Mouse (Mus musculus): ENCODE measurements around the gene Prss22. TPM values are rescaled to one million over a fixed set of nuclear protein-coding genes. Genes with fewer than 3 reads are reported as not detected.

Gene Prss22
- total and polyA plus RNA-seq, 3 experiments, result not detected

- Histone ChIP-seq H3K79me2 (replicated peaks; ENCODE audit: control insufficient read depth, insufficient read depth, low read length) (no peaks in the 10 kb centered on the region), H3K4me3 (no peak within 1 kb of the TSS), H3K9ac (ENCODE audit: low read depth, low read length) (no peak within 1 kb of the TSS), H3K36me3 (ENCODE audit: control insufficient read depth, insufficient read depth, low read length) (no peaks in the 10 kb centered on the region), H3K27me3 (ENCODE audit: control insufficient read depth, insufficient read depth, low read length) (no peaks in the 10 kb centered on the region), H3K27ac (no peak within 1 kb of the TSS), H3K4me1 (ENCODE audit: control insufficient read depth, insufficient read depth, low read length) (no peaks in the 10 kb centered on the region)
- TF ChIP-seq CTCF (IDR thresholded peaks at IDR 0.05), result no peak
- TF ChIP-seq EP300 (IDR thresholded peaks at IDR 0.05; ENCODE audit: insufficient read depth, low read depth, low read length), result no peak
- TF ChIP-seq POLR2A (IDR thresholded peaks at IDR 0.05; ENCODE audit: insufficient read depth, low read depth, low read length), result no peak
- 72% methylated on average over 10 of the region's 10 CpGs for WGBS
- intact Hi-C loops (cut with DNase I), result no loop called here
- DNase-seq, result peak in 1 of 2 experiments; percentile 13
These were observed 17.5 kb downstream of the Prss22 start, which contains the start of gene Prss30 for GRCm38 (mm10) chr17:23980297-23980909. Gene Prss30 (minus strand): TSS chr17:23980566.

DNA sequence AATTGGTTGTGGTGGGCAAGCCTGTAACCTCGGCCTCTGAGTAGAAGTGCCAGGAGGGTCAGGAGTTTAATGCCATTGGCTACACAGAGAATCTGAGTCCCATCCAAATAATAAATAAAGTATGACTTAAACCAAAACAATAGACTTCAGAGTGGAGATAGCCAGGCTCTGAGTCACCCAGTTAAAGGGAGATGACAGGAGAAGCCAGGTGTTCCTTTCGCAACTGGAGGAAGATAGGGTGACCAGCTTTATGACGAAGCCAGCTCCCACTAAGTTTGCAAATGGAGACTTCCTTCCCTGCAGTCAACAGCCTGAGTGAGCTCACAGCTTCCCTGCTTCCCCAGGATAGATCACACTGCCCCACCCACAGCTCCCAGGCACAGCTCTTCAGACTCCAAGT is 18.4 kb downstream of the Prss22 start:
- Histone ChIP-seq H3K27me3 (ENCODE audit: control insufficient read depth, insufficient read depth, low read length) (no peaks in the 10 kb centered on the region), H3K27ac (no peak overlapping the region), H3K79me2 (replicated peaks; ENCODE audit: control insufficient read depth, insufficient read depth, low read length) (no peaks in the 10 kb centered on the region), H3K36me3 (ENCODE audit: control insufficient read depth, insufficient read depth, low read length) (no peaks in the 10 kb centered on the region), H3K9ac (ENCODE audit: low read depth, low read length) (no peak overlapping the region), H3K4me3 (no peak overlapping the region), H3K4me1 (ENCODE audit: control insufficient read depth, insufficient read depth, low read length) (no peaks in the 10 kb centered on the region)
- no peak for DNase-seq
- 53% methylated on average over 3 of the region's 3 CpGs for WGBS
- intact Hi-C loops (cut with DNase I), result no loop called here
- no peak for TF ChIP-seq CTCF (IDR thresholded peaks at IDR 0.05)
- no peak for TF ChIP-seq EP300 (IDR thresholded peaks at IDR 0.05; ENCODE audit: insufficient read depth, low read depth, low read length)
- no peak for TF ChIP-seq POLR2A (IDR thresholded peaks at IDR 0.05; ENCODE audit: insufficient read depth, low read depth, low read length)

DNA sequence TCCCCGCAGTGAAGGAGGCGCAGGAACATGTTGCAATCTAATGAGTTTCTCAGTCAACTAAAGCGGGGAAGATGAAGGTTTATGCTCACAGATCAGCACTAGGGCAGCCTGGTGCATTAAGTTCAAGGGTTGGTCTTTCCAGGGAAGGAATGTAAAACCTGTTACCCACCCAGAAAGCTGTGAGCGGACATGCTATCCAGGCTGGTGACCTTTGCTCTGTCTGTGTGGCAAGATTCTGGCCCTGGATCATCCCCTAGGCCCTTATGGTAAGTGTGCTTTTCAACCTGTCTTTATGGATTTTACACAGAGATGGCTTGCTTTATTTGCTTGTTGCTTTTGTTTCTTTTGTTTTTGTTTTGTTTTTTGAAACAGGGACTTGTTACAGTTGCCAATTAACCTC is 21.2 kb downstream of the Prss22 start:
- Histone ChIP-seq H3K27me3 (ENCODE audit: control insufficient read depth, insufficient read depth, low read length) (no peaks in the 10 kb centered on the region; the same call in 1 of the 2 replicates), H3K4me3 (no peak overlapping the region), H3K79me2 (replicated peaks; ENCODE audit: control insufficient read depth, insufficient read depth, low read length) (no peaks in the 10 kb centered on the region), H3K4me1 (ENCODE audit: control insufficient read depth, insufficient read depth, low read length) (no peaks in the 10 kb centered on the region), H3K27ac (no peak overlapping the region), H3K36me3 (ENCODE audit: control insufficient read depth, insufficient read depth, low read length) (no peaks in the 10 kb centered on the region), H3K9ac (ENCODE audit: low read depth, low read length) (no peak overlapping the region)
- intact Hi-C loops (cut with DNase I), result no loop called here
- no peak for DNase-seq
- 87% methylated on average over 4 of the region's 4 CpGs for WGBS
- TF ChIP-seq EP300 (IDR thresholded peaks at IDR 0.05; ENCODE audit: insufficient read depth, low read depth, low read length), result no peak
- no peak for TF ChIP-seq CTCF (IDR thresholded peaks at IDR 0.05)
- TF ChIP-seq POLR2A (IDR thresholded peaks at IDR 0.05; ENCODE audit: insufficient read depth, low read depth, low read length), result no peak

DNA sequence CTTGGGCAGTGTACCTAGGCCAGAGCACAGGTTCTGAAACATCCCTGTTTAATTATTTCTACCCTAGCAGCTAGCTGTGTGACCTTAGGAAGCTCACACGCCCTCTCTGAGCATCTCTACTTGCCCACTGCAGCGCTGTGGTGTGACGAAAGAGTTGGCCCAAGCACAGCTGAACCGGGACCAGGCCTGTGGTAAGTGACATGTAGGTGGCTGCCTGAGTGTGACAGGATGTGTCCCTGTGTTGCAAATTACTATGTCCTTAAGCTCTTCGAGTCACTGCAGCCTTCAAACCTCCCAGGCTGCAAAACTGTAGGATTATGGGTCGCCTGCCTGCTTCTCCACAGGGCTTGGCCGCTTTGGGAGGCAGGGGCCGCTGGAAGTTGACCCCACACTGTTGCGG is 26.6 kb downstream of the Prss22 start:
- Histone ChIP-seq H3K27ac (no peak overlapping the region), H3K36me3 (ENCODE audit: control insufficient read depth, insufficient read depth, low read length) (no peaks in the 10 kb centered on the region)

DNA sequence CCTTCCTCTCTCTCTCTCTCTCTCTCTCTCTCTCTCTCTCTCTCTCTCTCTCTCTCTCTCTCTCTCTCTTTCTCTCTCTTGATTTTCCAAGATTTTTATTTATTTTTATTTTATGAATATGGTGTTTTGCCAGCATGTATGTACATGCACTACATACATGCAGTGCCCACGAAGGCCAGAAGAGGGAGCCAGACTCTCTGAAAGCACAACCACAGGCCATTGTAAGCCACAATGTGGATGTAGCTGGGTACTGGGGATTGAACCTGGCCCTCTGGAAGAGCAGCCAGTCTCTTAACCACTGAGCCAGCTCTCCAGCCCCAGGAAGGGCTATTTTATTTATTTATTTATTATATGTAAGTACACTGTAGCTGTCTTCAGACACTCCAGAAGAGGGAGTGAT is 28.7 kb downstream of the Prss22 start:
- intact Hi-C loops (cut with DNase I), result no loop called here
- H3K27me3 ChIP-seq (ENCODE audit: control insufficient read depth, insufficient read depth, low read length), result no peaks in the 10 kb centered on the region; the same call in 1 of the 2 replicates
- no peaks in the 10 kb centered on the region for H3K79me2 ChIP-seq (replicated peaks; ENCODE audit: control insufficient read depth, insufficient read depth, low read length)
- no peaks in the 10 kb centered on the region for H3K36me3 ChIP-seq (ENCODE audit: control insufficient read depth, insufficient read depth, low read length)
- H3K9ac ChIP-seq (ENCODE audit: low read depth, low read length), result no peak overlapping the region
- H3K4me1 ChIP-seq (ENCODE audit: control insufficient read depth, insufficient read depth, low read length), result no peaks in the 10 kb centered on the region
- H3K27ac ChIP-seq, result no peak overlapping the region
- TF ChIP-seq CTCF (IDR thresholded peaks at IDR 0.05) (peak; percentile 79), EP300 (IDR thresholded peaks at IDR 0.05; ENCODE audit: insufficient read depth, low read depth, low read length) (no peak)
- 4% methylated on average over 1 of the region's 1 CpGs for WGBS
- DNase-seq, result peak; percentile 58 to 79
- no peak overlapping the region for H3K4me3 ChIP-seq

More for the DNA sequence above, 26.6 kb downstream of the Prss22 start:
- Histone ChIP-seq H3K4me3 (no peak overlapping the region), H3K4me1 (ENCODE audit: control insufficient read depth, insufficient read depth, low read length) (no peaks in the 10 kb centered on the region), H3K27me3 (ENCODE audit: control insufficient read depth, insufficient read depth, low read length) (no peaks in the 10 kb centered on the region; the same call in 1 of the 2 replicates), H3K9ac (ENCODE audit: low read depth, low read length) (no peak overlapping the region), H3K79me2 (replicated peaks; ENCODE audit: control insufficient read depth, insufficient read depth, low read length) (no peaks in the 10 kb centered on the region)
- intact Hi-C loops (cut with DNase I), result loop anchor here (5.0 kb wide), 1 partner anchor 46 kb away; no protein-coding TSS in a partner anchor
- no peak for DNase-seq
- 79% methylated on average over 9 of the region's 9 CpGs for WGBS
- TF ChIP-seq CTCF (IDR thresholded peaks at IDR 0.05), result no peak
- TF ChIP-seq EP300 (IDR thresholded peaks at IDR 0.05; ENCODE audit: insufficient read depth, low read depth, low read length), result no peak
- no peak for TF ChIP-seq POLR2A (IDR thresholded peaks at IDR 0.05; ENCODE audit: insufficient read depth, low read depth, low read length)

DNA sequence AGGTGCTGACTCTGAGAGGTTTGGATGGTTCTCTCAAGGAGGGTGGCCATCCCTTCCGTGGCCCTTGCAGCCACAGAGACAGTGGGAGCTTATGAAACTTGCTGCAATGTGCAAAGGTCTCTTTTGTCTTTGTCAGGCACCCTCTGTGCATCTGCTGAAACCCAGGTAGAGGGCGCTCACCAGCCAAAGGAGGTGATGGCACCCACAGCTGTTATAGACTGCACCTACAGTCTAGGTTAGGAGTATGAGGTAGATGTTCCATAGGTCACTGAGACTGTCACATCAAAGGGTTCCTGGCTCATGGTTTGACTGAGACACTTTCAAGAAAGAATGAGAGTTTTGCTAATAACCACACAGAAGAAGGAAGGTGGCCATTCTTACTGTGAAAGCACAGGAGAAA is 29.1 kb downstream of the Prss22 start:
- no peaks in the 10 kb centered on the region for H3K36me3 ChIP-seq (ENCODE audit: control insufficient read depth, insufficient read depth, low read length)
- TF ChIP-seq POLR2A (IDR thresholded peaks at IDR 0.05; ENCODE audit: insufficient read depth, low read depth, low read length), result no peak
- TF ChIP-seq EP300 (IDR thresholded peaks at IDR 0.05; ENCODE audit: insufficient read depth, low read depth, low read length), result no peak
- no peak for TF ChIP-seq CTCF (IDR thresholded peaks at IDR 0.05)
- no peak overlapping the region for H3K27ac ChIP-seq
- H3K9ac ChIP-seq (ENCODE audit: low read depth, low read length), result no peak overlapping the region
- no peak overlapping the region for H3K4me3 ChIP-seq
- H3K4me1 ChIP-seq (ENCODE audit: control insufficient read depth, insufficient read depth, low read length), result no peaks in the 10 kb centered on the region
- intact Hi-C loops (cut with DNase I), result no loop called here
- no peaks in the 10 kb centered on the region for H3K79me2 ChIP-seq (replicated peaks; ENCODE audit: control insufficient read depth, insufficient read depth, low read length)
- no peak for DNase-seq
- WGBS, result 53% methylated on average over 2 of the region's 2 CpGs
- no peaks in the 10 kb centered on the region; the same call in 1 of the 2 replicates for H3K27me3 ChIP-seq (ENCODE audit: control insufficient read depth, insufficient read depth, low read length)

Data from heart, adult 2 months (tissue).